21 mouse cellular contexts compared by ENCODE assay signal in genomic region chr9:48188854-48189253, GRCm38 (mm10).
"Had no signal": no experiment of that assay in that cellular context is flagged by ENCODE, and none has a peak within 500 bp of the region (broad histone marks: within the 10 kb centered on the region; RNA-seq: fewer than 3 reads in every experiment).

No protein-coding gene starts in this region.

- DNase-seq: kidney, adult 2 months; kidney, postnatal 25 days; layer of hippocampus, adult 9-11 months; liver; lung, adult 18-20 months; lung, postnatal 14 days; thymus, adult 2 months; thymus, postnatal 14 days; thymus, postnatal 4 days had no signal

- H3K4me2 ChIP-seq: limb, embryonic 13.5 days; liver, embryonic 12.5 days; liver, embryonic 15.5 days; lung, embryonic 15.5 days; midbrain, embryonic 12.5 days; neural tube, embryonic 12.5 days had no signal

- H3K4me1 ChIP-seq: liver, embryonic 12.5 days; liver, embryonic 15.5 days; lung, embryonic 15.5 days had no signal

- H3K27ac ChIP-seq: kidney, postnatal 0 days; layer of hippocampus, adult 2 months; limb, embryonic 10.5 days; limb, embryonic 13.5 days; liver, embryonic 12.5 days; liver, embryonic 15.5 days; lung, embryonic 15.5 days; macrophage; midbrain, embryonic 12.5 days; neural tube, embryonic 12.5 days had no signal

- H3K36me3 ChIP-seq: limb, embryonic 10.5 days; limb, embryonic 13.5 days; liver, embryonic 12.5 days; liver, embryonic 15.5 days; lung, embryonic 15.5 days; midbrain, embryonic 12.5 days; neural tube, embryonic 12.5 days had no signal

- H3K4me3 ChIP-seq: layer of hippocampus, adult 2 months; limb, embryonic 10.5 days; limb, embryonic 13.5 days; liver, embryonic 12.5 days; liver, embryonic 15.5 days; lung, embryonic 15.5 days; midbrain, embryonic 12.5 days; neural tube, embryonic 12.5 days had no signal

- H3K9ac ChIP-seq: limb, embryonic 13.5 days; liver, embryonic 12.5 days; liver, embryonic 15.5 days; lung, embryonic 15.5 days; midbrain, embryonic 12.5 days; neural tube, embryonic 12.5 days had no signal

- ATAC-seq: intestine, postnatal 0 days; liver, embryonic 12.5 days; midbrain, embryonic 16.5 days had no signal

- H3K27me3 ChIP-seq: limb, embryonic 13.5 days; liver, embryonic 12.5 days; liver, embryonic 15.5 days; lung, embryonic 15.5 days; midbrain, embryonic 12.5 days; neural tube, embryonic 12.5 days had no signal

- H3K9me3 ChIP-seq: limb, embryonic 10.5 days; limb, embryonic 13.5 days; liver, embryonic 12.5 days; liver, embryonic 15.5 days; lung, embryonic 15.5 days; midbrain, embryonic 12.5 days; neural tube, embryonic 12.5 days had no signal
